Mouse (Mus musculus) CH12.LX (cell line): Measurements from ENCODE around the gene 1700016C15Rik.

Experiments
- BHLHE40 ChIP-seq: IDR thresholded peaks from 2 replicates; pipeline ENCODE4 v1.6.1; 2011; ENCODE audit warnings: mild to moderate bottlenecking, low read depth, low read length, improper control_type of control experiment
- CHD2 ChIP-seq: IDR thresholded peaks from 2 replicates; pipeline ENCODE4 v1.6.1; 2011; ENCODE audit warnings: low read length, improper control_type of control experiment
- CTCF ChIP-seq, 2 experiments: IDR thresholded peaks in 1 of 2; conservative IDR thresholded peaks in 1 of 2; 2 replicates each; pipeline ENCODE4 v1.5.1; 2011 to 2012; ENCODE audit warnings: low read depth in 2 of 2, low read length in 2 of 2, improper control_type of control experiment in 1 of 2, inconsistent platforms in 1 of 2, mild to moderate bottlenecking in 1 of 2, moderate library complexity in 1 of 2
- ELF1 ChIP-seq: IDR thresholded peaks from 2 replicates; pipeline ENCODE4 v1.6.1; 2014; ENCODE audit warnings: low read depth, mild to moderate bottlenecking, inconsistent platforms, low read length, improper control_type of control experiment
- ETS1 ChIP-seq: conservative IDR thresholded peaks from 2 replicates; pipeline ENCODE4 v1.6.1; 2012; ENCODE audit warnings: low read depth, mild to moderate bottlenecking, inconsistent platforms, low read length, improper control_type of control experiment, moderate library complexity
- HCFC1 ChIP-seq: IDR thresholded peaks from 2 replicates; pipeline ENCODE4 v1.6.1; 2012; ENCODE audit warnings: low read depth, mild to moderate bottlenecking, inconsistent platforms, low read length, improper control_type of control experiment
- JUN ChIP-seq: IDR thresholded peaks from 2 replicates; pipeline ENCODE4 v1.6.1; 2011; ENCODE audit warnings: low read depth, mild to moderate bottlenecking, low read length, improper control_type of control experiment, moderate library complexity; ENCODE audit not compliant: insufficient read depth
- MAX ChIP-seq: IDR thresholded peaks from 2 replicates; pipeline ENCODE4 v1.6.1; 2011; ENCODE audit warnings: low read length, improper control_type of control experiment
- MEF2A ChIP-seq: IDR thresholded peaks from 2 replicates; pipeline ENCODE4 v1.6.1; 2014; ENCODE audit warnings: low read depth, mild to moderate bottlenecking, inconsistent platforms, low read length, improper control_type of control experiment, borderline replicate concordance
- POLR2A ChIP-seq: IDR thresholded peaks from 2 replicates; pipeline ENCODE4 v1.6.1; 2011; ENCODE audit warnings: low read depth, mild to moderate bottlenecking, improper control_type of control experiment, low read length
- RAD21 ChIP-seq: IDR thresholded peaks from 2 replicates; pipeline ENCODE4 v1.6.1; 2011; ENCODE audit warnings: low read depth, mild to moderate bottlenecking, low read length, improper control_type of control experiment, moderate library complexity
- TCF12 ChIP-seq: IDR thresholded peaks from 2 replicates; pipeline ENCODE4 v1.6.1; 2014; ENCODE audit warnings: low read depth, mild to moderate bottlenecking, inconsistent platforms, low read length, improper control_type of control experiment
- ZMIZ1 ChIP-seq: IDR thresholded peaks from 2 replicates; pipeline ENCODE4 v1.6.1; 2012; ENCODE audit warnings: low read depth, mild to moderate bottlenecking, inconsistent platforms, low read length, improper control_type of control experiment

DNA sequence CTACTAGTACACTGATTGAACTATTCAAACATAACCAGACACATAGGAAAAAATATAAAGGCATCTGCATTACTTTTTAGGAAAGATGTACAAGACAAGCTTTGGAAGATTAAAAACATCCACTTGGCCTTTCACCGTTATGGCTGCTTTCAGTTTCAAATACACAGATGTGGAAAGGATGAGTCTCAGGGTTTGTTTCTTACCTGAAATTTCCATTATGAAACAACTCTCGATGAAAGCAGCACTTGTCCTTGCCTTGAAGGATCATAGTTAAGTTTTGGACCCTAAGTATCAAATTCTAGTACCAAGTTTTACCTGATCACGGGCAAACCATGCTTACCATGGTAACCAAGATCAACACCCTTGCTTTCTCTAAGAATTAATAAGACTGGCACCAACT lies 63.2 kb downstream of the 1700016C15Rik start:
- TF ChIP-seq CTCF (conservative IDR thresholded peaks at IDR 0.05 in 1 of 2, IDR thresholded peaks at IDR 0.05 in 1 of 2; ENCODE audit: low read depth in 2 of 2, low read length in 2 of 2): no peak
- TF ChIP-seq ETS1: peak; percentile 88
- no peak for TF ChIP-seq POLR2A
- TF ChIP-seq MAX: 0 out of 2 replicates have a peak, but pooled peaks have one; percentile 29
- TF ChIP-seq CHD2: 0 out of 2 replicates have a peak, but pooled peaks have one; percentile 15
- peak; percentile 85 for TF ChIP-seq JUN
- no peak for TF ChIP-seq HCFC1
- TF ChIP-seq ZMIZ1: no peak
- TF ChIP-seq TCF12: no peak
- TF ChIP-seq MEF2A: peak; percentile 69
- no peak; the same call in 1 of the 2 replicates for TF ChIP-seq BHLHE40
- no peak for TF ChIP-seq RAD21
- TF ChIP-seq ELF1: no peak
